ENCODE assay signal across 8 mouse cellular contexts in genomic region chr4:54949561-54949940, GRCm38 (mm10). TPM values are rescaled to one million over a fixed set of nuclear protein-coding genes. Genes with fewer than 3 reads are reported as not detected.
DNase-seq lines count a peak whose midpoint lies in the region; ATAC-seq lines count a peak whose summit lies in the region.

No protein-coding gene starts in this region.

- H3K27ac ChIP-seq in hindbrain, embryonic 13.5 days, result peak overlapping the region; percentile 100

- peak; percentile 71 to 72 for DNase-seq in cerebellum, postnatal 10 days
- no peak for DNase-seq in cerebellum, adult 9-10 months
- peak; percentile 34 to 42 for DNase-seq in right cerebral cortex, postnatal 10 days (ENCODE audit: low spot score in 2 of 2)
- no peak for DNase-seq in right cerebral cortex, postnatal 36 days (ENCODE audit: low spot score in 2 of 2)
- peak; percentile 12 for DNase-seq in mesoderm, embryonic 11.5 days (ENCODE audit: low read depth, low spot score)
- DNase-seq in frontal cortex, adult 2 months (ENCODE audit: extremely low spot score in 1 of 2, low spot score in 1 of 2), result no peak
- no peak for DNase-seq in spleen, adult 12 weeks (ENCODE audit: low spot score)

- peak overlapping the region; percentile 97 for H3K9ac ChIP-seq in hindbrain, embryonic 13.5 days

- no peaks in the 10 kb centered on the region for H3K9me3 ChIP-seq in hindbrain, embryonic 13.5 days

- H3K4me2 ChIP-seq in hindbrain, embryonic 13.5 days, result peak overlapping the region; percentile 88

- peak overlapping the region; percentile 87 for H3K4me3 ChIP-seq in hindbrain, embryonic 13.5 days

- WGBS in hindbrain, embryonic 13.5 days, result 10% methylated on average over 7 of the region's 7 CpGs

- H3K36me3 ChIP-seq in hindbrain, embryonic 13.5 days, result no peaks in the 10 kb centered on the region

- H3K4me1 ChIP-seq in hindbrain, embryonic 13.5 days (replicated peaks), result peaks cover 39% of the 10 kb centered on the region

- H3K27me3 ChIP-seq in hindbrain, embryonic 13.5 days, result no peaks in the 10 kb centered on the region

- no peak for ATAC-seq in hindbrain, embryonic 13.5 days (ENCODE audit: low FRiP score)

RNA-seq across cellular contexts. Expression of gene Zfp462, which starts 4.7 kb away (rescaled TPM):
- polyA plus RNA-seq in hindbrain, embryonic 13.5 days (2015; fragmentation: Nextera tagmentation; extraction: Ambion mirVana), result 16.7 and 18.2 TPM in 2 replicates
- polyA plus RNA-seq in frontal cortex, adult 2 months (2012; rRNA removed), result 20.7 and 23.0 TPM in 2 replicates

Comparison
In these comparisons a context has a peak if more than half of its experiments do, and no peak if none do; other contexts are left out.
1. DNase-seq: peak in cerebellum, postnatal 10 days (2 of 2), right cerebral cortex, postnatal 10 days (2 of 2) and mesoderm, embryonic 11.5 days (single experiment); none in cerebellum, adult 9-10 months (single experiment), right cerebral cortex, postnatal 36 days (0 of 2), frontal cortex, adult 2 months (0 of 2) and spleen, adult 12 weeks (single experiment).